Mouse (Mus musculus) liver, embryonic 14.5 days (tissue): Measurements from ENCODE around the gene Klhl10.

Experiments
- CTCF ChIP-seq: IDR thresholded peaks from 2 replicates; pipeline ENCODE4 v1.5.1; 2016; ENCODE audit warnings: antibody characterized with exemption, low read depth, control low read depth
- EP300 ChIP-seq: IDR thresholded peaks from 2 replicates; pipeline ENCODE4 v1.6.1; 2016; ENCODE audit warnings: antibody characterized with exemption, low read depth

DNA sequence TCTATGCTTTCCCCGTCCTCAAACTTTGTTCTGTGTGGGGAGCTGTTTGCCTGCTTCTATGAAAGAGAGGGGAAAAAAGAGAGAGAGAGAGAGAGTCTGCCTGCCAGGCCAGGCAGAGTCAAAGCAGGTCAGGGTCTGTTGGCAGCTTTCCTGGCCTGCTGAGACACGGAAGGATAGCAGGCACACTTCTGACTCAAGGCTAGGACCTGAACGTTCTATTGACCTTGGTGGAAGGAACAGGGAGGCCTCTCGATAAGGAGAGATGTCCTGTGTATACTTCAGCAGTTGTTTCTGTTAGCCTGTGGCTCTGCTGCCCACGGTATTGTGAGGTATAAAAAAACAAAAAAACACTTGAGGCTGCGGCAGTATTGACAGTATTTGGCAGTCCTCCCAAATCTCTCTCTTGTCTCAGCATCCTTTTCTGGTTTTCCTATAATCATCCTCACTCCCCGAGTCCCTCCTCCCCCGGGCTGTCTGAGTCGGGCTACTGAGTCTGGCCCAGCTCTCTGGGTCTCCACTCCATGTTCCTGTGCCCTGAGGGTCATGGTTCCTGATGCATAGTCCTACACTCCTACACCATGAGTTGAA is 13.0 kb upstream of the Klhl10 start:
- TF ChIP-seq CTCF = no peak
- no peak for TF ChIP-seq EP300
